Mouse (Mus musculus): ENCODE data around the gene Slc9a7. TPM values are rescaled to one million over a fixed set of nuclear protein-coding genes. Genes with fewer than 3 reads are reported as not detected.

Slc9a7 gene
- polyA plus RNA-seq (2016; fragmentation: Nextera tagmentation; extraction: Ambion mirVana), result 6.1 and 7.9 TPM in 2 replicates

DNA sequence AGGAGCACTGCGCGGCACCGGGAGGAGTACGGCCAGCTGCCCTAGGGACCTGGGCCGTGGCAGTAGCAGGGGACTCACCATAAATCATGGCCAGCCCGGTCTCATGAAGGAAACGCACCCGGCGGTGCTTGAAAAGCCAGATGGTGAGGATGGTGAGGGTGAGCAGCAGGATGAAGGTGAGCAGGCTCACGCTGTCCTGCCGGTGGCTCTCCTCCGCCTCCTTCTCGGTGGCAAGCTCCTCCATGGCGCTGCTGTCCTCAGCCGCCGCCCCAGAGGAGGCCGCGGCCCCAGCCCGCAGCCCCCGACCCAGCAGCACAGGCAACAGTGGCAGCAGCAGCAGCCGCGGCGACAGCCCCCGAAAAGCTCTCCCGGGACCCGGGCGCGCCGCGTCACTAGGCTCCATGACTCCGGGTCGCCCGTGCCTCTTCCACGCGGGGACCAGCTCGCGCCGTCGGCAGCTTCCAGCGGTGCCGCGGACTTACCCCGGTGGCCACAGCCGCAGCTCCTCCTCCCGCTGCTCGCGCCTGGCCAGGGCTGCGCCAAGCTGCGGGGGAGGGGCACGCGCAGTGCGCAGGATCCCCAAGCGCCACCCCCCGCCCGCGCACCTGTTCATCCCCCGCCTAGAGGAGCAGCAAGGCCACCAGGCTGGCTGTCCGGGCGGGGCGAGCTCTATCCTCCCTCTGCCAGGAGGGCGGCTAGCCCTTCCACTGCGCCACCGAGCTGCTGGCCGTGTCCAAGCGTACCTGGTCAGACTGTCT, at the start of gene Slc9a7:
Slc9a7 (minus strand) TSS at position 526 of the 758 bp plus-strand sequence.
- ATAC-seq (ENCODE audit: insufficient number of reproducible peaks, low FRiP score), result peak; percentile 84
- no peak within 1 kb of the TSS for H3K27ac ChIP-seq (ENCODE audit: poor library complexity, severe bottlenecking)

DNA sequence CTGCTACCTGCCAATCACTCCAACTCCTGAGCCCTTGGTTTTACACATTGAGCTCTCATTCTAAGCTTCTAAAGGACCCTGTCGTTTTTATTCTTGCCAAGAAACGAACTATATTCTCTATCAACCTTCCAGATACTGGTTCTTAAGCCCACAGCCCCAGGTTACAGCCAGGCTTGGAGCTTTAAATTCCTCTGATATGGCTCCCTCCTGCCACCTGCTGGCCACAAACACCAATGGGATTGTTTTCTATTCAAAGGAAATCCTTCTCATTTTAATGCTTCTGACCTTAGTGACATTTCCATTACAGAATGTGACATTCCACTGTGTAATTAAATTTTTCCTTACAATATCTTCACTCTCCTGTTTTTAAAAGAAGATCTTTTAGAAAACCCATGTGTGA, 44.1 kb upstream of the Slc9a7 start:
- H3K27me3 ChIP-seq (replicated peaks), result no peaks in the 10 kb centered on the region

More for the DNA sequence above, at the start of gene Slc9a7:
- Histone ChIP-seq H3K9ac (peak within 1 kb of the TSS; percentile 74), H3K4me2 (peak within 1 kb of the TSS; percentile 67), H3K4me1 (replicated peaks) (no peaks in the 10 kb centered on the region), H3K36me3 (no peaks in the 10 kb centered on the region), H3K9me3 (replicated peaks) (no peaks in the 10 kb centered on the region), H3K4me3 (peak within 1 kb of the TSS; percentile 65), H3K27me3 (replicated peaks) (peaks cover 5% of the 10 kb centered on the region; the same call in 1 of the 2 replicates)
- 11% methylated on average over 34 of the region's 65 CpGs for WGBS

DNA sequence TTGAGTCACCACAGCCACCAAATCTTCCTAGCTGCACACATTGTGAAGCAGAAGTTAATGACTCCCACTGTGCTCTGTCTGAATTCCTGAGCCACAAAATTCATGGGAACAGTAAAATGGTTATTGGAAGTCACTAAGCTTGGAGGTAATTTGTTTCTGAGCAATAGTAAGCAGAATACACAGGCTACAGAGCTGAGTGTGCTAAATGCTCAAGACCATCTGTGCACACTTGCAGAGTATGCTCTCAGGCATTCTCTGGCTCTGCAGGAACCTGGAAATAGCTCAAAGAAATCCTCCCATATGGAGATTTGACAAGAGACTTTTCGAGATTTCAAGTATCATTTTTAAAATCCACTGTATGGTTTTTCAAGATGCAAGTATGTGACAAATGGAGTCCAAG, 41.1 kb upstream of the Slc9a7 start:
- 62% methylated on average over 1 of the region's 1 CpGs for WGBS
- H3K36me3 ChIP-seq, result no peaks in the 10 kb centered on the region
- H3K9me3 ChIP-seq (replicated peaks), result no peaks in the 10 kb centered on the region
- H3K4me3 ChIP-seq, result no peak overlapping the region
- no peak overlapping the region for H3K9ac ChIP-seq
- H3K4me1 ChIP-seq (replicated peaks), result no peaks in the 10 kb centered on the region
- H3K27me3 ChIP-seq (replicated peaks), result no peaks in the 10 kb centered on the region
- no peak for ATAC-seq (ENCODE audit: insufficient number of reproducible peaks, low FRiP score)
- H3K4me2 ChIP-seq, result no peak overlapping the region
- no peak overlapping the region for H3K27ac ChIP-seq (ENCODE audit: poor library complexity, severe bottlenecking)

More for the DNA sequence above, 44.1 kb upstream of the Slc9a7 start:
- no peak overlapping the region for H3K27ac ChIP-seq (ENCODE audit: poor library complexity, severe bottlenecking)
- 11% methylated on average over 2 of the region's 2 CpGs for WGBS
- no peak for ATAC-seq (ENCODE audit: insufficient number of reproducible peaks, low FRiP score)
- no peaks in the 10 kb centered on the region for H3K4me1 ChIP-seq (replicated peaks)
- H3K9me3 ChIP-seq (replicated peaks), result no peaks in the 10 kb centered on the region
- no peaks in the 10 kb centered on the region for H3K36me3 ChIP-seq
- no peak overlapping the region for H3K9ac ChIP-seq
- no peak overlapping the region for H3K4me3 ChIP-seq
- H3K4me2 ChIP-seq, result no peak overlapping the region

DNA sequence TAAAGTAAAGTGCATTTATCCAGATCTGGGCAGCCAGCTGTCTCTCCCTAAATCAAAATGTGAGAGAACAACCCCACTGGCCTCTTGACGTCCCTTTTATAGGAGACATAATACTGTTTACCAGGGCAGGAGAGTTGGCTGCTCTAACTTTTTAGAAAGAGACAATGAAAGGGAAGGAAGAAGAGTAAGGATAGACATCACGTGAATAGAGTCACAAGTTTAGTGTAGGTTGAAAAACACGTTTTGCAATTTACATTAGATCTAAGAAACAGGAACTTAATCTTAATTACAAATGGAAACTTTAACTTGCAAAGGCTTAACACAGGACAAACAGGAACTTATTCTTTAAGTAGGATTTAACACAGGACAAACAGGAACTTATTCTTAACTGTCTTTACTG, 15.6 kb upstream of the Slc9a7 start:
- ATAC-seq (ENCODE audit: insufficient number of reproducible peaks, low FRiP score), result no peak
- H3K4me1 ChIP-seq (replicated peaks), result 0 out of 2 replicates have a peak, but pooled peaks cover 3% of the 10 kb centered on the region
- no peaks in the 10 kb centered on the region for H3K27me3 ChIP-seq (replicated peaks)
- no peak overlapping the region for H3K27ac ChIP-seq (ENCODE audit: poor library complexity, severe bottlenecking)
- no peak overlapping the region for H3K4me3 ChIP-seq
- H3K9ac ChIP-seq, result no peak overlapping the region
- WGBS, result 46% methylated on average over 3 of the region's 3 CpGs
- H3K9me3 ChIP-seq (replicated peaks), result no peaks in the 10 kb centered on the region
- H3K4me2 ChIP-seq, result no peak overlapping the region
- H3K36me3 ChIP-seq, result no peaks in the 10 kb centered on the region

DNA sequence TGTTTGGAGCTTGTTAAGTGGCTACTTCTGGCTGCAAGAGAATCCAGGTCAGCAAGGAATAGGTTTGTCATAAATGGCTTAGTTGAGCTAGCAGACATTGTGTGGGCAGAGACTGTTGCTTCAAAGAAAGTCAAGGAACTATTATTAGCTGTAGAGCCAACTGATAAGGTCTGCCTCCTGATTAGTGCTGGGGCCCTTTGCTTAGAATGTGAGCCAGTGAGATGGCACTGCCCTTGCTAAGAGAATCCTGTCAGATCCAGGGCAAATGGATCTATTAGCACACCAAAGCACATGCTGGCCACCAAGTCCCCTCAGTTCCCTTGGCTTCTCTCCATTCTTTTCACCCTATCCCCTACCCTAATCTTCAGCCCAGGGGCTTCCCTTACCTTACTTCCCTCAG, 14.3 kb upstream of the Slc9a7 start:
- H3K9ac ChIP-seq, result no peak overlapping the region
- no peaks in the 10 kb centered on the region for H3K36me3 ChIP-seq
- no peaks in the 10 kb centered on the region for H3K27me3 ChIP-seq (replicated peaks)
- no peak overlapping the region for H3K4me2 ChIP-seq
- 0 out of 2 replicates have a peak, but pooled peaks cover 3% of the 10 kb centered on the region for H3K4me1 ChIP-seq (replicated peaks)
- peak overlapping the region; percentile 71; the same call in 1 of the 2 replicates for H3K27ac ChIP-seq (ENCODE audit: poor library complexity, severe bottlenecking)
- no peak overlapping the region for H3K4me3 ChIP-seq
- H3K9me3 ChIP-seq (replicated peaks), result no peaks in the 10 kb centered on the region
- ATAC-seq (ENCODE audit: insufficient number of reproducible peaks, low FRiP score), result no peak

DNA sequence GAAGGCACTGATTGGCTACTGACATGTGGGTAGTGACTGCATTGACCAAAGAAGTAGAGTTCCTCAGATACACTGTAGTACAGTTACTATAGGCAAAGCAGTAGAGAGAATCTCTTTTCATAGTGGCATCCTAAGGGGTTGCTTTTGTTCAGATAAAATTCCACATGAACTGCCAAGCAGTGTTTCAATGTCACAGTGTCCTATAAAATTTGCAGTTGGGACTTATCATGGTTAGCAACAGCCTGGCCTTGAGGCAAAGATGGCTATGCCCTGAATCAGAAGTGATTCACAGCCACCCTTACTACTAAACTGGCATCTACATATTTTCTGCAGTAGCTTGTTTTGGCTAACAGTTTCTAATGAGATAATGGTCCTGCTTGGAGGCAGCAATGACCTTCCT, 11.7 kb upstream of the Slc9a7 start:
- Histone ChIP-seq H3K36me3 (no peaks in the 10 kb centered on the region), H3K27me3 (replicated peaks) (no peaks in the 10 kb centered on the region), H3K9ac (no peak overlapping the region), H3K9me3 (replicated peaks) (no peaks in the 10 kb centered on the region), H3K4me1 (replicated peaks) (0 out of 2 replicates have a peak, but pooled peaks cover 3% of the 10 kb centered on the region), H3K4me2 (no peak overlapping the region), H3K27ac (ENCODE audit: poor library complexity, severe bottlenecking) (no peak overlapping the region), H3K4me3 (no peak overlapping the region)
- no peak for ATAC-seq (ENCODE audit: insufficient number of reproducible peaks, low FRiP score)

DNA sequence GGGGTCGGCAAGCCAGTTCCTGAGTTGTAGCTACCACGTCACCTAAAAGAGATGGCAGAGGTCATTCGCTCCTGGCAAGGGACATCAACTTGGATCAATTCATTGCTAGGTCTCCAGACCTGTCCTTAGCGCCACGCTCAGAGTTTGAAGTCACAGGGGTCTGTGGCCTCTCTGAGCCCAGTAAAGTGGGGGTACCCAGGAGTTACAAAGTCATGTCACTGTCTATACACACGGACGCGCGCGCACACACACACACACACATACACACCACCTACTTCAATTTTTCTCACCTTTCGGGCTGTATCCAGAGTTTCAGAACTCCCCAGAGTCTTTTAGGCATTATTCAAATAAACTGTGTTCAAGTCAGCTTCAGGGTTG, 422 bp upstream of the Slc9a7 start:
- H3K9me3 ChIP-seq (replicated peaks), result no peaks in the 10 kb centered on the region
- peak overlapping the region; percentile 67 for H3K4me2 ChIP-seq
- ATAC-seq (ENCODE audit: insufficient number of reproducible peaks, low FRiP score), result peak; percentile 29; the same call in 1 of the 2 replicates
- H3K4me3 ChIP-seq, result peak overlapping the region; percentile 65
- no peak overlapping the region for H3K27ac ChIP-seq (ENCODE audit: poor library complexity, severe bottlenecking)
- H3K9ac ChIP-seq, result no peak overlapping the region
- no peaks in the 10 kb centered on the region for H3K4me1 ChIP-seq (replicated peaks)
- 32% methylated on average over 11 of the region's 11 CpGs for WGBS
- no peaks in the 10 kb centered on the region for H3K36me3 ChIP-seq
- H3K27me3 ChIP-seq (replicated peaks), result peaks cover 5% of the 10 kb centered on the region; the same call in 1 of the 2 replicates

DNA sequence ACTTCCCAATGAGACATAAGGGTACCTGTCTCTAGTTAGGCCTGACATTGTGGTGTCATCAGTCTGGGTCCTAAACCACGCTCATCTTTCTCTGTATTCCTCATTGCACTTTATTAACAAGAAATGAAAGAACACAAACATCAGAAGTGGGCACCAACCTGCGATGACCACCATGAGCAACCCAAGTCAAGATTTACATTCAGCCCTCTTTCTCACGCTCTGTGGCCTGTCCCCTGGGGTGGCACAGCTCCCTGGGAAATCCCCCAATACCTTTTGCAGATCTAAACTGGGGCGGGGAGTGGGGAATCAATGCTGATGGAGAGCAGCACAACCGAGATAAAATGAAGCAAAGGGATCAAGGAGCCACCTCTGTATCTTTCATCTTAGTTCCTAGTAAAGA, 892 bp downstream of the Slc9a7 start:
- Histone ChIP-seq H3K4me1 (replicated peaks) (no peaks in the 10 kb centered on the region), H3K27me3 (replicated peaks) (peaks cover 5% of the 10 kb centered on the region; the same call in 1 of the 2 replicates), H3K9ac (peak overlapping the region; percentile 74), H3K4me2 (peak overlapping the region; percentile 67), H3K4me3 (peak overlapping the region; percentile 65), H3K9me3 (replicated peaks) (no peaks in the 10 kb centered on the region), H3K27ac (ENCODE audit: poor library complexity, severe bottlenecking) (no peak overlapping the region), H3K36me3 (no peaks in the 10 kb centered on the region)
- WGBS, result 16% methylated on average over 5 of the region's 5 CpGs
- no peak for ATAC-seq (ENCODE audit: insufficient number of reproducible peaks, low FRiP score)

GRCm38 (mm10) chrX:20288674-20289073, 2.9 kb downstream of the Slc9a7 start:
- Histone ChIP-seq H3K9me3 (replicated peaks) (no peaks in the 10 kb centered on the region), H3K4me3 (no peak overlapping the region), H3K36me3 (no peaks in the 10 kb centered on the region), H3K27me3 (replicated peaks) (peaks cover 5% of the 10 kb centered on the region; the same call in 1 of the 2 replicates), H3K4me2 (no peak overlapping the region), H3K9ac (no peak overlapping the region), H3K27ac (ENCODE audit: poor library complexity, severe bottlenecking) (no peak overlapping the region), H3K4me1 (replicated peaks) (no peaks in the 10 kb centered on the region)
- WGBS, result 83% methylated on average over 3 of the region's 3 CpGs
- ATAC-seq (ENCODE audit: insufficient number of reproducible peaks, low FRiP score), result no peak

- Histone ChIP-seq H3K4me3 (no peak overlapping the region), H3K9ac (no peak overlapping the region), H3K27me3 (replicated peaks) (no peaks in the 10 kb centered on the region), H3K9me3 (replicated peaks) (no peaks in the 10 kb centered on the region), H3K4me2 (no peak overlapping the region), H3K36me3 (no peaks in the 10 kb centered on the region), H3K27ac (ENCODE audit: poor library complexity, severe bottlenecking) (no peak overlapping the region), H3K4me1 (replicated peaks) (no peaks in the 10 kb centered on the region)
- WGBS, result 46% methylated on average over 2 of the region's 2 CpGs
- ATAC-seq (ENCODE audit: insufficient number of reproducible peaks, low FRiP score), result no peak
Observed at GRCm38 (mm10) chrX:20286254-20286653, 5.4 kb downstream of the Slc9a7 start.

GRCm38 (mm10) chrX:20279424-20279823, 12.2 kb downstream of the Slc9a7 start:
- Histone ChIP-seq H3K4me2 (no peak overlapping the region), H3K36me3 (no peaks in the 10 kb centered on the region), H3K9ac (no peak overlapping the region), H3K27me3 (replicated peaks) (no peaks in the 10 kb centered on the region), H3K4me3 (no peak overlapping the region), H3K4me1 (replicated peaks) (no peaks in the 10 kb centered on the region), H3K9me3 (replicated peaks) (no peaks in the 10 kb centered on the region), H3K27ac (ENCODE audit: poor library complexity, severe bottlenecking) (no peak overlapping the region)
- ATAC-seq (ENCODE audit: insufficient number of reproducible peaks, low FRiP score), result no peak
- WGBS, result 67% methylated on average over 6 of the region's 6 CpGs

- no peak overlapping the region for H3K4me3 ChIP-seq
- H3K9me3 ChIP-seq (replicated peaks), result no peaks in the 10 kb centered on the region
- no peaks in the 10 kb centered on the region for H3K27me3 ChIP-seq (replicated peaks)
- H3K36me3 ChIP-seq, result no peaks in the 10 kb centered on the region
- no peak overlapping the region for H3K27ac ChIP-seq (ENCODE audit: poor library complexity, severe bottlenecking)
- no peak for ATAC-seq (ENCODE audit: insufficient number of reproducible peaks, low FRiP score)
- no peak overlapping the region for H3K9ac ChIP-seq
- no peak overlapping the region for H3K4me2 ChIP-seq
- H3K4me1 ChIP-seq (replicated peaks), result no peaks in the 10 kb centered on the region
Observed at GRCm38 (mm10) chrX:20273854-20274253, 17.8 kb downstream of the Slc9a7 start.
